Mouse (Mus musculus) small intestine, adult 2 months (tissue): Measurements from ENCODE around the gene D230025D16Rik.

Source experiments
- CTCF ChIP-seq: fragments of 200-500 bp; IDR thresholded peaks from 2 replicates; pipeline ENCODE4 v1.5.1; 2012; ENCODE audit warnings: low read depth, mild to moderate bottlenecking, control low read depth, inconsistent platforms, low read length, moderate library complexity, mixed read lengths; ENCODE audit not compliant: insufficient replicate concordance, insufficient read length; ENCODE audit errors: extremely low read depth
- POLR2A ChIP-seq: fragments of 200-500 bp; IDR thresholded peaks from 2 replicates; pipeline ENCODE4 v1.6.1; 2012; ENCODE audit warnings: low read depth, mild to moderate bottlenecking, control low read depth, inconsistent platforms, low read length, moderate library complexity

DNA sequence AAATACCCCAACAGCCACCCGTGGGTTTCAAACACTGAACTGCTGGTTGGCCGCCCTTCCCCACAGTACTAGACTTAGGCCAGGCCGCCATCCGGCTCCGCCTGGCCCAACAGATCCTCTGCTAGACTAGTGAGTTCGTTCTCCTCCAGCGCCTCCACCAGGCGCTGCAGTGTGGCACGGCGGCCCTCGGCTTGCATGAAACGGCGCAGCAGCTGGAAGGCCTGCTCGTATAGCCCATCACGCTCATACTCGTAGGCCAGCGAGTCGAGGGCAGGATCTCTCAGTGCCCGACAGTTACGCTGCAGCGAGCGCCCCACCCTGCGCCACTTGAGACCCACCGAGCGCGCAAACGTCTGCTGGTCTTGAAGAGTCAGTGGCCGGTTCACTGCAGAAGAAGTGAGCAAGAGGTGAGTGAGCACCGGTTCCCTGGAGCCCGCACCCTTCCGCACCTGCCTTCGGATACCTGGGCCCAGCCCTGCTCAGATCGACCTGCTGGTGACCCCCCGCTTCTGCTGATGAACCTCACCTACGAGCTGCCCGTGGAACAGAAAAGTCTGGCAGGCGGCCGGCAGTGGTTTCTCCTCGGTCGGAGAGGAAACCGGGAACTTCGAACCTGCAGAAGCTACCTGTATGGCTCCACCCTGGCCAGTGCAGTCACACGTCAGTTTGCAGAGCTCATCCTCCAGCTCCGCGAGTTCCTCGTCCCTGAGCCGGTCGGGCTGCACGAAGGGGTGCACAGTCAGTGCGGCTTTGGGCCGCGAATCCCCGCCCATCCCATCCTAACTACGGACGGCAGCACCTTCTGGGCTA lies 34.2 kb downstream of the D230025D16Rik start:
- TF ChIP-seq CTCF (no peak), POLR2A (no peak)
